Mouse (Mus musculus): Measurements from ENCODE around the gene Ints4. TPM values are rescaled to one million over a fixed set of nuclear protein-coding genes. Genes with fewer than 3 reads are reported as not detected.

The Ints4 gene
- total RNA-seq (2023), result 10 to 100 TPM; 26.4 to 30.9 TPM

GRCm38 (mm10) chr7:97480821-97481339 is at the start of gene Ints4:
TSS of gene Ints4 (plus strand) at chr7:97480956.

GRCm38 (mm10) chr7:97451023-97451422 is 29.7 kb upstream of the Ints4 start, which contains the start of gene Kctd14:
TSS of gene Kctd14 (plus strand) at chr7:97451323.

GRCm38 (mm10) chr7:97579067-97579975 is 98.6 kb downstream of the Ints4 start, which contains the start of the genes Aamdc and Rsf1:
TSS of gene Aamdc (minus strand) at chr7:97579497.
TSS of gene Rsf1 (plus strand) at chr7:97579889.

Other genes with a start within 250 kb of the Ints4 start
- 10 to 100 TPM; 11.2 to 12.9 TPM for gene Usp35, start 148.9 kb upstream of the Ints4 start, total RNA-seq (2023)
- 1 to 10 TPM; 8.6 to 9.4 TPM for gene Kctd21, start 148.6 kb upstream of the Ints4 start, total RNA-seq (2023)
- 10 to 100 TPM; 15.4 to 16.2 TPM for gene Alg8, start 109.3 kb upstream of the Ints4 start, total RNA-seq (2023)
- gene Ndufc2, start 81.0 kb upstream of the Ints4 start, total RNA-seq (2023), result 10 to 100 TPM; 78.0 to 85.3 TPM
- gene Thrsp, start 63.2 kb upstream of the Ints4 start, total RNA-seq (2023), result not detected
- gene Kctd14, start 29.6 kb upstream of the Ints4 start, total RNA-seq (2023), result 1 to 10 TPM in 1 of 2 experiments, under 1 TPM in 1; 0.71 to 1.1 TPM
- gene Aamdc, start 98.5 kb downstream of the Ints4 start, total RNA-seq (2023), result 1 to 10 TPM; 7.2 to 9.1 TPM
- 10 to 100 TPM; 50.4 to 58.4 TPM for gene Rsf1, start 98.9 kb downstream of the Ints4 start, total RNA-seq (2023)
- gene Clns1a, start 215.7 kb downstream of the Ints4 start, total RNA-seq (2023), result 10 to 100 TPM; 39.6 to 44.3 TPM

All from monocyte, adult 59 days (primary cell).